Mouse (Mus musculus) liver, embryonic 13.5 days (tissue): ENCODE measurements around the gene Slc16a8. TPM values are rescaled to one million over a fixed set of nuclear protein-coding genes. Genes with fewer than 3 reads are reported as not detected.

Experiments used
- ATAC-seq: fragments of 200-750 bp; cut with Nextera tagmentation; 2 replicates; pipeline ENCODE4 v1.8.0; 2017; ENCODE audit warnings: low read depth, mild to moderate bottlenecking, moderate number of reproducible peaks, moderate library complexity
- DNase-seq: peaks from one replicate; pipeline ENCODE4 v3.0.0; 2022
- H3K27ac ChIP-seq: fragments of 300-500 bp; sonication (generic); 2 replicates; pipeline ENCODE4 v1.5.1; 2015; ENCODE audit warnings: moderate library complexity, mild to moderate bottlenecking, inconsistent platforms
- H3K27me3 ChIP-seq: fragments of 300-500 bp; sonication (generic); 2 replicates; pipeline ENCODE4 v1.6.1; 2015; ENCODE audit warnings: mild to moderate bottlenecking, inconsistent platforms
- H3K36me3 ChIP-seq: fragments of 300-500 bp; sonication (generic); 2 replicates; pipeline ENCODE4 v1.6.1; 2015; ENCODE audit warnings: mild to moderate bottlenecking, inconsistent platforms
- H3K4me1 ChIP-seq: fragments of 300-500 bp; sonication (generic); replicated peaks from 2 replicates; pipeline ENCODE4 v1.6.1; 2015; ENCODE audit warnings: inconsistent platforms
- H3K4me2 ChIP-seq: fragments of 300-500 bp; sonication (generic); 2 replicates; pipeline ENCODE4 v1.6.1; 2015; ENCODE audit warnings: inconsistent platforms, mild to moderate bottlenecking, moderate library complexity
- H3K4me3 ChIP-seq: fragments of 300-500 bp; sonication (generic); replicated peaks from 2 replicates; pipeline ENCODE4 v1.5.1; 2015; ENCODE audit warnings: mild to moderate bottlenecking, inconsistent platforms
- H3K9ac ChIP-seq: fragments of 300-500 bp; sonication (generic); 2 replicates; pipeline ENCODE4 v1.6.1; 2015; ENCODE audit warnings: mild to moderate bottlenecking, inconsistent platforms
- H3K9me3 ChIP-seq: fragments of 300-500 bp; sonication (generic); replicated peaks from 2 replicates; pipeline ENCODE4 v1.6.1; 2016; ENCODE audit warnings: inconsistent platforms
- WGBS: fragments of 180-500 bp; shearing (Covaris S2); methylation state at CpG from one replicate; pipeline ENCODE4 v1.1.7; 2015; ENCODE audit not compliant: insufficient replicate concordance; 5-methylcytosine and 5-hydroxymethylcytosine counted together
- polyA plus RNA-seq: library from polyadenylated mRNA; unstranded; fragments of >200 nt; fragmentation: Nextera tagmentation; extraction: Ambion mirVana; gene quantifications from 2 replicates; pipeline ENCODE4 v1.2.1, GENCODE M21; 2015

Gene Slc16a8
- not detected in 2 replicates for polyA plus RNA-seq

DNA sequence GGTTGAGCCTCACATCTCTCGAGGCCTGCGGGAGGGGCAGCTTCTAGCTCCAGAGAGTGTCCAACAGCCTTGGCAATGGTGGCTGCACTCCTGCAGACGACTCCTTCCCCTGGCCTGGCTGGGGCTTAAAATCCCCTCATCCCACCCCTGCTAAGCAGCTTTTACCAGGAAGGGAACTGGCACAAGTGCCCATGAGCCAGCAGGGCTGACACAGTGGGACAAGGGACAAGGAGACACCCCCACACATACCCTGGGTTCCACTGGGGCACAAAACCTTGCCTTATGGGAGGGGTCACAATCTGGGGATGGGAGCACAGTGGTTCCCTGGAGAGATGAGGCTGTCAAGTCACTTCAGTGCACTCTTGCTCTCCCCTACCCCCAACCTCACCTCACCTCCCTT is at the start of gene Slc16a8:
Slc16a8 (minus strand) TSS at position 101 of the 400 bp plus-strand sequence.
- Histone ChIP-seq H3K4me2 (no peak within 1 kb of the TSS), H3K27ac (no peak within 1 kb of the TSS), H3K36me3 (no peaks in the 10 kb centered on the region), H3K4me1 (peaks cover 9% of the 10 kb centered on the region; the same call in 1 of the 2 replicates), H3K9ac (no peak within 1 kb of the TSS), H3K9me3 (no peaks in the 10 kb centered on the region), H3K27me3 (peaks cover 77% of the 10 kb centered on the region), H3K4me3 (no peak within 1 kb of the TSS)
- WGBS: 28% methylated on average over 3 of the region's 3 CpGs
- DNase-seq (no peak), ATAC-seq (no peak)

DNA sequence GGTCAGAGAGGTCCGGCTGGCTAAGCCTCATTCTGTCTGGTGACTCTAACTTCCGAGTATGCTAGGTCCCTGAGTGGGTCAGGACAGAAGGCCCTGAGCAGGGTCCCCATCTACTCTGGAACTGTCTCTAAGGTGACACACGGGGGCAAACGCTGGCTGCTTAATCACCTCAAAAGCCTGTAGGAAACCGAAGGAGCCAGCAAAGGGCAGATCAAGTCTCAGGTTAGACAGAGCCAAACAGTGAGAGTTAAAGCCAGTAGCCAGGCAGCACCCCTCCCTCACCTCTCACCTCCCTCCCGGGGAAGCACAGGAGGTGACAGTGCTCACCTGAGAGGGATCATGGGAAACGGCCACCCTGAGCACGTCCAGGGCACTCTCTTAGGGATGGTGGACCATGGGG is 49.2 kb upstream of the Slc16a8 start:
- Histone ChIP-seq H3K9me3 (no peaks in the 10 kb centered on the region), H3K36me3 (peaks cover 68% of the 10 kb centered on the region), H3K27ac (no peak overlapping the region), H3K4me3 (no peak overlapping the region), H3K9ac (no peak overlapping the region), H3K27me3 (no peaks in the 10 kb centered on the region), H3K4me1 (no peaks in the 10 kb centered on the region), H3K4me2 (no peak overlapping the region)
- DNase-seq: no peak
- WGBS: 71% methylated on average over 8 of the region's 8 CpGs
- no peak for ATAC-seq

DNA sequence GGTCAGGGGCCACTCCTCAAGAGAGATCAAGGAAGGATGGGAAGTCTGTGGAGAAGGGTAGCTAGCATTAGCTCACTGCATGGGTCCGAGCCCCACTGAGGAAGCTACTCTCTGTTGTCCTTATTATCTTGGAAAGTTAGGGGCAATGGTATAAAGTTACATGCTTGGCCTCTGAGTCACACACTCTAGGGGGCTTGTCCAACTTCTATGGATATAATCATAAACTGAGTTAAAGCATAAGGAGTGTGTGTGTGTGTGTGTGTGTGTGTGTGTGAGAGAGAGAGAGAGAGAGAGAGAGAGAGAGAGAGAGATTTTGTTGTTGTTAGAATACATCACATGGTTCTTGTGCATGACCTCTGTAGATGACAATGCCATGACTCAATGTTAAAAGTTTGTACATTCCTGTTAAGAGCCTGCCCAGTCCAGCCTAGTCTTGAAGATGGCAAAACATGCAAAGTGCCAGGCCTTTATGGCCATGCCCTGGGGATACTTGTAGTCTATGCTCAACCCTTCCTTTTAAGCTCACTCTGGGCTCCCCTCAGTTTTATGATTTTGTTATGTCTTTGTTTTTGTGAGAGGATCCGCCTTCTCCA is 45.1 kb upstream of the Slc16a8 start:
- no peaks in the 10 kb centered on the region for H3K9me3 ChIP-seq
- H3K27ac ChIP-seq: no peak overlapping the region
- no peak overlapping the region for H3K9ac ChIP-seq
- H3K36me3 ChIP-seq: peaks cover 50% of the 10 kb centered on the region
- 67% methylated on average over 2 of the region's 2 CpGs for WGBS
- no peak overlapping the region for H3K4me2 ChIP-seq
- ATAC-seq (no peak), DNase-seq (no peak)
- no peaks in the 10 kb centered on the region for H3K4me1 ChIP-seq
- no peaks in the 10 kb centered on the region for H3K27me3 ChIP-seq
- H3K4me3 ChIP-seq: no peak overlapping the region

DNA sequence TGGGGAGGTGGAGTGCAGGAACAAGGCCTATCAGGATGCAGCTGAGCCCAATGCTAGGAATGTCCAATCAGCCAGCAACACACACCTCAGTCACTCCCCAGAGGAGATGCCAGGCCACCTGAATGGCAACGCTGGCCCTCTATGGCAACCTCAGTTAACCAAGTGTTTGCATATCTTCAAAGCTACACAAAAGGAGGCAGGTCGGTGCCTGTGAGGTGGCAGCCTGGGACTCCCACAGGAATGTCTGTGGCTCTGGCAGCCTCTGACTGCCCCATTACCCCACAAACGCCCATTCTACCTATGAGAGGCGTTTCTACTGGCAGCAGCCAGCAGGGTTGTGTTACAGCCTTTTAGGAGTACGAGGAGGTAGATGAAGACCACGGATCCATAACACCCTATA is 44.0 kb upstream of the Slc16a8 start:
- ATAC-seq: no peak
- no peaks in the 10 kb centered on the region for H3K9me3 ChIP-seq
- no peaks in the 10 kb centered on the region for H3K27me3 ChIP-seq
- H3K27ac ChIP-seq: no peak overlapping the region
- peaks cover 43% of the 10 kb centered on the region for H3K36me3 ChIP-seq
- H3K9ac ChIP-seq: no peak overlapping the region
- no peak overlapping the region for H3K4me3 ChIP-seq
- no peak overlapping the region for H3K4me2 ChIP-seq
- WGBS: 72% methylated on average over 6 of the region's 6 CpGs
- no peaks in the 10 kb centered on the region for H3K4me1 ChIP-seq
- DNase-seq: no peak

DNA sequence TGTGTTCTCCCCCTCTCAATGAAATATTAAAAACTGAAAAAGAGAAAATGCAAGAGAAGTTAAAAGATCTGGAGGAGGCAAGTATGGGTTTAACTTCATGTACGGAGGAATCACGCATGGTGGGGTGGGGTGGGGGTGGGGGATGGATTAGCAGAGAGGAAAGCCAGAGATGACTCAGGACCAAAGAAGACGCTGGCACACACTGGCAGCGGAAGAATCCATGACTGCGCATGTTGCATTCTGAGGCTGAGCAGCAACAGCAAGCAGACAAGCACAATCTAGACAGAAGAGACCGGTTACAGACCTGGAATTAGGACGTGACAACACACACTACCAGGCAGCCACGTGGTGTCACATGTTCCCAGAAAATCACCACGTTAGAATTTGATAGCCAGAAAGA is 38.2 kb upstream of the Slc16a8 start:
- Histone ChIP-seq H3K4me3 (no peak overlapping the region), H3K9me3 (no peaks in the 10 kb centered on the region), H3K36me3 (peaks cover 27% of the 10 kb centered on the region), H3K4me2 (no peak overlapping the region), H3K9ac (no peak overlapping the region), H3K4me1 (no peaks in the 10 kb centered on the region), H3K27ac (no peak overlapping the region), H3K27me3 (no peaks in the 10 kb centered on the region)
- WGBS: 76% methylated on average over 9 of the region's 9 CpGs
- DNase-seq (no peak), ATAC-seq (no peak)

DNA sequence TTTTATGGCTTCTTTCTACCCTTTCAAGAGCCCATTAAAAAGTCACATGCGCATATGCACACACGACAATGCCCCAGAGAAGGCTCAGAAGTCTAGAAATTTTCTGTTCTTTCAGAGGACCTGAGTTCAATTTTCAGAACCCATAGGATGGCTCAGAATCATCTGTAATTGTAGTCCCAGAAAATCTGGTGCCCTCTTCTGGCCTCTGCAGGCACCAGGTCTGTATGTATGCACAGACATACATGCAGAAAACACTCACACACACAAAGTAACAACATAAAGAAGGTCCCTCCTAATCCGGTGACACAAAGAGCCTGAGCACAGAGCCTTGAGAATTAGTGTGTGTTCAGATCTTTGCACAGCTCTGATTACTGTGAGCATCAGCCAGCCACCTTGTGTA is 35.8 kb upstream of the Slc16a8 start:
- Histone ChIP-seq H3K27ac (no peak overlapping the region), H3K27me3 (no peaks in the 10 kb centered on the region), H3K9me3 (no peaks in the 10 kb centered on the region), H3K4me3 (no peak overlapping the region), H3K4me1 (0 out of 2 replicates have a peak, but pooled peaks cover 4% of the 10 kb centered on the region), H3K36me3 (peaks cover 40% of the 10 kb centered on the region), H3K4me2 (no peak overlapping the region), H3K9ac (no peak overlapping the region)
- ATAC-seq (no peak), DNase-seq (no peak)
- WGBS: 78% methylated on average over 3 of the region's 3 CpGs

DNA sequence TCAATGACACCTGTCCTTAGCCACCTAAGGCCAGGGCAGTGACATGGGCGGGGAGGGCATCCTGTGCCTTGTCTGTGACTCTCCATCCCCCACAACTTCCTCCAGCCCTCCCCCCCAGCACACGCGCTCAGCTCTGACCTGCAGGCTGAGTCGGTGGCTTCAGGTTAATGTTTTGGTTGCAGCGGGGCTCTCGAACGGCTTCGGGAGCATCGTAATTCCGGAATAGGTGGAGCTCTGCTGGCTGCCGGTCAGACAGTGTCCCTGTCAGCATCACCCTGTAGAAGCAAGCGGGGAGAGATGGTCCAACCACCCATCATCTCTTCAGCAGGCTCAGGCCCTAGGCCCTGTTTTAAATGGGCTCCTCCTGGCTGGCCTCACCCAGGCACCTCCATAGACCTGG is 34.9 kb upstream of the Slc16a8 start:
- WGBS: 84% methylated on average over 12 of the region's 12 CpGs
- ATAC-seq (no peak), DNase-seq (no peak)
- Histone ChIP-seq H3K36me3 (peaks cover 40% of the 10 kb centered on the region), H3K4me3 (no peak overlapping the region), H3K4me1 (0 out of 2 replicates have a peak, but pooled peaks cover 4% of the 10 kb centered on the region), H3K27ac (no peak overlapping the region), H3K9me3 (no peaks in the 10 kb centered on the region), H3K9ac (no peak overlapping the region), H3K4me2 (no peak overlapping the region), H3K27me3 (no peaks in the 10 kb centered on the region)

DNA sequence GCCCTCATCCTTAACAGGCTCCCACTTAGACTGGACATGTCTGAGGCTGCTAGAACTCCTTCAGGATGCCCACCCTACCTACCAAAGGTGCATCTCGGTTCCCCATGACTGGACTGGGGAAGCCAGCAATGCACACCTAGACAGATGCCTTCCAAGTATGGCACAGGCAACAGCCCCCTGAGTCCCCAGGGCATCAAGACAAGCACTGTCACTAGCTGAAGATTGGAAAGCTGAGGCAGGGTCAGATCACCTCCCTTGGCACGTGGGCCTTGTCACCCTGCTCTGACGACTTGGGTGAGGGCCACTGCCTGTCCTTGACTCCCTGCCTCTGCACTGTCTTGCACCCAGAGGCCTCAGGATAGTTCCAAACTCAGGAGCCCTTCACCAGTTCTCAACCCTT is 33.8 kb upstream of the Slc16a8 start:
- H3K27ac ChIP-seq: no peak overlapping the region
- DNase-seq (no peak), ATAC-seq (no peak)
- no peaks in the 10 kb centered on the region for H3K27me3 ChIP-seq
- H3K4me3 ChIP-seq: no peak overlapping the region
- WGBS: 66% methylated on average over 3 of the region's 3 CpGs
- no peaks in the 10 kb centered on the region for H3K9me3 ChIP-seq
- peaks cover 38% of the 10 kb centered on the region for H3K36me3 ChIP-seq
- 0 out of 2 replicates have a peak, but pooled peaks cover 9% of the 10 kb centered on the region for H3K4me1 ChIP-seq
- no peak overlapping the region for H3K4me2 ChIP-seq
- H3K9ac ChIP-seq: no peak overlapping the region

DNA sequence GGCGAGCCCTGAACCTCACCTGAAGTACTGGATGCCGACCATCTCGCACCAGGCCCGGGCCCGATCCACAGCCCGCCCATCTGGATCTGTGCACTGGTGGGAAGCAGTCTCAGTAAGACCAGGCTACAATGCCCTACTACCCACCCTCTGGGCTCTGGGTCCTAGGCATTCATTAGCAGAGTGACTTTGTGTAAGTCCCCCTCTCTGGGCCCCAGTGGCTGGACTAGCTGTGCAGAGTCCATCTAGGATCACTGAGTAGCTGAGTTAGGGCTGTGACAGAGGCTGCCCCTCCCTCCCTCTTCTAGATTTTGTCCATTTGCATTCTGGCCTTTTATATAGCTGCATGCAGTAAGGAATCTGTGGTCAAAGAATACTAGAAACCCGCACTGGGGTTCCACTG is 32.5 kb upstream of the Slc16a8 start:
- DNase-seq (no peak), ATAC-seq (no peak)
- H3K4me1 ChIP-seq: peaks cover 18% of the 10 kb centered on the region
- no peak overlapping the region for H3K4me3 ChIP-seq
- peaks cover 38% of the 10 kb centered on the region for H3K36me3 ChIP-seq
- 64% methylated on average over 7 of the region's 7 CpGs for WGBS
- H3K27me3 ChIP-seq: no peaks in the 10 kb centered on the region
- no peak overlapping the region for H3K4me2 ChIP-seq
- H3K9me3 ChIP-seq: no peaks in the 10 kb centered on the region
- no peak overlapping the region for H3K27ac ChIP-seq
- 0 out of 2 replicates have a peak overlapping the region, but pooled peaks have one; percentile 19 for H3K9ac ChIP-seq

DNA sequence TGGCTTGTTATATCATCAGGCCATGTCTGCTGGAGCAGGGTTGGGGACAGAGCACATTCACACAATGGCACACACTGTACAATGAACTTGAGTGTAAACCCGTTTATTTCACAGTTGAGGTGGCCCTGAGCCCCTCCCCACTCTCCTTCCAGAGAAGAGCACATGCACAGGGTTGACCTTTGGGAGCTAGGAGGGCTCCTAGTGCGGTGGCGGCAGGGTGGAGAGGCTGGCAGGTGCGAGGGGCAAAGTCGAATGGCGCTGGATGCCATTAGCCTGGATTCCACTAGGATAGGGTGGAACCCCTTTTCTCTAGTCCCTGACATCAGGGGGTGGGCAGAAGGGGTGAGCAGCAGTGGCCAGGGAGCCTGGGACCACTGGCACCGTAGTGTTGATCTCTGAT is 31.6 kb upstream of the Slc16a8 start:
- no peak for DNase-seq
- Histone ChIP-seq H3K4me2 (no peak overlapping the region), H3K36me3 (peaks cover 38% of the 10 kb centered on the region), H3K4me3 (no peak overlapping the region), H3K27me3 (no peaks in the 10 kb centered on the region), H3K4me1 (peaks cover 27% of the 10 kb centered on the region), H3K27ac (no peak overlapping the region), H3K9me3 (no peaks in the 10 kb centered on the region), H3K9ac (no peak overlapping the region)
- no peak for ATAC-seq
- 79% methylated on average over 7 of the region's 7 CpGs for WGBS

DNA sequence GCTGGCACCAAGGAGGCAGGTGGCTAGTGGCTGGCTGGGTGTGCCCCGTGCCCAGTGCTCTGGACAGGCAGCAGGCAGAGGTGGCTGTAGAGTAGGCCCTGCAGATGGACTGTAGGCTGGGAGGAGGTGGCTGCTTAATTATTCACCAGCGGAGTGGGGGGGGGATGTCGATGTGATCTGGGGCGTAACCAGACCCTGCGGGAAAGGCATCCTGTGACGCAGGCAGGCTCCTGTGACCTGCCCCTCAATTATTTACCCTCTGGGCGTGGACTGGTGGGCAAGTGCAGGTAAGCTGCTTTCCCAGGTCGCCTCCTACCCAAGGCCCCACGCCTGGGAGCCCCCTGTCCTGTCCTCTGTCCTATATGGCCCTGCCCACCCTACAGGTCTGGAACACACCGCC is 30.8 kb upstream of the Slc16a8 start, which contains the start of gene Baiap2l2:
Baiap2l2 (minus strand) TSS at position 139 of the 400 bp plus-strand sequence.
- ATAC-seq (no peak), DNase-seq (no peak)
- Histone ChIP-seq H3K4me2 (peak within 1 kb of the TSS; percentile 30; the same call in 1 of the 2 replicates), H3K36me3 (peaks cover 38% of the 10 kb centered on the region), H3K9me3 (no peaks in the 10 kb centered on the region), H3K4me3 (no peak within 1 kb of the TSS), H3K9ac (0 out of 2 replicates have a peak within 1 kb of the TSS, but pooled peaks have one; percentile 3), H3K4me1 (peaks cover 35% of the 10 kb centered on the region), H3K27ac (peak within 1 kb of the TSS; percentile 15; the same call in 1 of the 2 replicates), H3K27me3 (no peaks in the 10 kb centered on the region)
- WGBS: 56% methylated on average over 10 of the region's 10 CpGs

DNA sequence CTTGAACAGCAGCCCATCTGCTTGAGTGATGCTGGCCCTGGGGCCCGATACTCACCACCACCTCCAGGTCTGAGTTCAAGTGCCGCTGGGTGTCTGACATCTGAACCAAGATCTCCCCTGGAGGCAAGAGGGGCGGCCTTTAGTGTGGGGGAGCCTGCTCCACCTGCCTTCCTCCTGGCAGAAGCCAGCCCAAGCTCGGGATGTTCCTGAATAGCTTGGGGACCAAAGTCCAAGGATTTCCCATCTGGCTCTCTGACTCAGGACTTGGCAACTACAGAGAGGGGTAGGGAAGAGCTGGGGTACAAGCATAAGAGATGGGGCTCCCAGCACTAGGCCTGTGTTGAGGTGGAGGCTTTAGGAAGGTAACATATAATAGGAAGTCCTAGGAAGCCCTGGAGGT is 28.8 kb upstream of the Slc16a8 start:
- H3K9me3 ChIP-seq: no peaks in the 10 kb centered on the region
- no peak overlapping the region for H3K9ac ChIP-seq
- H3K27me3 ChIP-seq: no peaks in the 10 kb centered on the region
- H3K4me3 ChIP-seq: no peak overlapping the region
- ATAC-seq: no peak
- 54% methylated on average over 4 of the region's 4 CpGs for WGBS
- H3K36me3 ChIP-seq: peaks cover 23% of the 10 kb centered on the region
- no peak overlapping the region for H3K27ac ChIP-seq
- peaks cover 37% of the 10 kb centered on the region for H3K4me1 ChIP-seq
- no peak for DNase-seq
- H3K4me2 ChIP-seq: no peak overlapping the region
